ENCODE assay signal across 22 mouse cellular contexts in the genomic region with DNA sequence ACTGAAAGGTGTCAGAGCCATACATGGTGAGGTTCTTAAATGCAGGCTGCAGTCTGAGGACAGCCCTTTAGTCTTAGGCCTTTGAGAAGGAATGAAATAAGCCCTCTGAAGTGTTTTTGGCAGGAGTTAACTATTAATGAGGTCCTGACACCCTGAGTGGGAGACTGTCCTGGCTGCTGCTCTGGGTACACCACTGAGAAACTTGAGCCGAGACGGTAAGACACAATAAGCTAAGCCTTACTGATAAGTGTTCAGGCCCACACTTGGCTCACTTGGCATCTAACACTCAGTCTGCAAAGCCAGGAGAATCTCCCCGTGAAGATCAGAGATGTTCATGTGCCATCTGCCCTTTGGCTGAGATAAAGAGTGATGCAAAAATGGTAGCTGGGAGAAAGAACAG.
"Had no signal": no experiment of that assay in that cellular context is flagged by ENCODE, and none has a peak within 500 bp of the region (broad histone marks: within the 10 kb centered on the region; RNA-seq: fewer than 3 reads in every experiment).

No protein-coding gene starts in this region.

- DNase-seq: forebrain, postnatal 0 days; gastrocnemius, postnatal 14 days; gastrocnemius, postnatal 36 days; heart, adult 18-20 months; heart, postnatal 10 days; kidney, adult 11 months; kidney, adult 2 months; kidney, adult 9 months; kidney, postnatal 14 days; kidney, postnatal 36 days; layer of hippocampus, adult 9-11 months; layer of hippocampus, postnatal 36 days; left cerebral cortex, postnatal 4 days had no signal

- H3K4me3 ChIP-seq: heart, embryonic 10.5 days; heart, embryonic 12.5 days; hindbrain, embryonic 13.5 days; hindbrain, embryonic 15.5 days; limb, embryonic 13.5 days; limb, embryonic 15.5 days; liver, embryonic 12.5 days had no signal

- H3K27ac ChIP-seq: heart, embryonic 10.5 days; hindbrain, embryonic 13.5 days; hindbrain, embryonic 15.5 days; hindbrain, postnatal 0 days; limb, embryonic 13.5 days; limb, embryonic 15.5 days; liver, embryonic 12.5 days; liver, embryonic 14.5 days had no signal

- H3K9me3 ChIP-seq: heart, embryonic 10.5 days; heart, embryonic 12.5 days; hindbrain, embryonic 13.5 days; hindbrain, embryonic 15.5 days; limb, embryonic 13.5 days; limb, embryonic 15.5 days; liver, embryonic 12.5 days had no signal

- H3K27me3 ChIP-seq: heart, embryonic 12.5 days; hindbrain, embryonic 13.5 days; hindbrain, embryonic 15.5 days; limb, embryonic 13.5 days; limb, embryonic 15.5 days; liver, embryonic 12.5 days had no signal

- H3K9ac ChIP-seq: forebrain, postnatal 0 days; heart, embryonic 12.5 days; hindbrain, embryonic 13.5 days; hindbrain, embryonic 15.5 days; limb, embryonic 13.5 days; limb, embryonic 15.5 days; liver, embryonic 12.5 days; liver, embryonic 14.5 days had no signal

- H3K36me3 ChIP-seq: heart, embryonic 10.5 days; heart, embryonic 12.5 days; hindbrain, embryonic 13.5 days; hindbrain, embryonic 15.5 days; limb, embryonic 13.5 days; limb, embryonic 15.5 days; liver, embryonic 12.5 days had no signal

- H3K4me1 ChIP-seq: heart, embryonic 12.5 days; hindbrain, embryonic 13.5 days; hindbrain, embryonic 15.5 days; limb, embryonic 15.5 days; liver, embryonic 12.5 days had no signal

- H3K4me2 ChIP-seq: heart, embryonic 12.5 days; hindbrain, embryonic 13.5 days; hindbrain, embryonic 15.5 days; limb, embryonic 13.5 days; limb, embryonic 15.5 days; liver, embryonic 12.5 days had no signal

- ATAC-seq: forebrain, postnatal 0 days; hindbrain, postnatal 0 days; liver, embryonic 12.5 days had no signal
